Mouse (Mus musculus) small intestine, adult 2 months (tissue): ENCODE results near the gene Dusp5.

ENCODE experiments used
- CTCF ChIP-seq: fragments of 200-500 bp; IDR thresholded peaks from 2 replicates; pipeline ENCODE4 v1.5.1; 2012; ENCODE audit warnings: low read depth, mild to moderate bottlenecking, control low read depth, inconsistent platforms, low read length, moderate library complexity, mixed read lengths; ENCODE audit not compliant: insufficient replicate concordance, insufficient read length; ENCODE audit errors: extremely low read depth
- POLR2A ChIP-seq: fragments of 200-500 bp; IDR thresholded peaks from 2 replicates; pipeline ENCODE4 v1.6.1; 2012; ENCODE audit warnings: low read depth, mild to moderate bottlenecking, control low read depth, inconsistent platforms, low read length, moderate library complexity

DNA sequence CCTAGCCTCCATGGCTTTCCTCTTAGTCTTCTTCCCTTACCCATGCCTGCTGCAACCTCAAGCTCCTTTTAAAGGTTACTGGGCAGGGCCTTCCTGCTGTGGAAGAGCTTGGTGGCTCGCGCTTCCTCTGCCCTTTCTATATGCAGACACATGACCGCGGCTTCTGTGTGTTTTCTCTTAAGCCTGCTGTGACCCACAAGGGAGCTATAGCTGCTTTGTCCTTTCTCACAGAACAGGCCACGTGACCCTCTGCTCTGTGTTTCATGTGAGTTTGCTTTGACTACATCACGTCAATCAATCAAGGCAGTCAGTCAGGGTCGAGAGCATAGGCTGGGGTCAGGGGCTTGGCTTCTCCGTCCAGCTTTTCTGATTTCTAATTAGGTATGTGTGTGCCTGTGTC, 18.7 kb downstream of the Dusp5 start:
- no peak for TF ChIP-seq CTCF
- no peak for TF ChIP-seq POLR2A
